Mouse (Mus musculus) lung, embryonic 14.5 days (tissue): ENCODE data around the gene Itpkb. TPM values are rescaled to one million over a fixed set of nuclear protein-coding genes. Genes with fewer than 3 reads are reported as not detected.
A peak's percentile ranks its signal among the peaks of the same experiment; 100 is the strongest.

ENCODE experiments used
- ATAC-seq: fragments of 200-750 bp; cut with Nextera tagmentation; 2 replicates; pipeline ENCODE4 v1.8.0; 2017; ENCODE audit warnings: mild to moderate bottlenecking, moderate TSS enrichment, moderate library complexity; ENCODE audit not compliant: insufficient read depth
- DNase-seq: peaks from one replicate; pipeline ENCODE4 v3.0.0-alpha.2; 2015
- H3K27ac ChIP-seq: fragments of 300-500 bp; sonication (generic); 2 replicates; pipeline ENCODE4 v1.5.1; 2014; ENCODE audit warnings: low read depth, mild to moderate bottlenecking, moderate library complexity
- H3K27me3 ChIP-seq: fragments of 300-500 bp; sonication (generic); 2 replicates; pipeline ENCODE4 v1.6.1; 2014; ENCODE audit warnings: low read length, control low read depth; ENCODE audit not compliant: insufficient read depth
- H3K36me3 ChIP-seq: fragments of 300-500 bp; sonication (generic); 2 replicates; pipeline ENCODE4 v1.6.1; 2014; ENCODE audit warnings: control low read depth; ENCODE audit not compliant: insufficient read depth
- H3K4me1 ChIP-seq: fragments of 300-500 bp; sonication (generic); 2 replicates; pipeline ENCODE4 v1.6.1; 2014; ENCODE audit warnings: antibody characterized with exemption, control low read depth; ENCODE audit not compliant: insufficient read depth
- H3K4me2 ChIP-seq: fragments of 300-500 bp; sonication (generic); 2 replicates; pipeline ENCODE4 v1.6.1; 2014; ENCODE audit warnings: mild to moderate bottlenecking
- H3K4me3 ChIP-seq: fragments of 300-500 bp; sonication (generic); 2 replicates; pipeline ENCODE4 v1.5.1; 2014; ENCODE audit warnings: low read depth, low read length
- H3K9ac ChIP-seq: fragments of 300-500 bp; sonication (generic); 2 replicates; pipeline ENCODE4 v1.6.1; 2014
- H3K9me3 ChIP-seq: fragments of 300-500 bp; sonication (generic); 2 replicates; pipeline ENCODE4 v1.6.1; 2016; ENCODE audit warnings: low read depth, low read length, control low read depth
- CTCF ChIP-seq: IDR thresholded peaks from 2 replicates; pipeline ENCODE4 v1.5.1; 2016; ENCODE audit warnings: antibody characterized with exemption, low read depth
- WGBS: fragments of 180-500 bp; shearing (Covaris S2); extraction: QIAGEN DNeasy Blood & Tissue Kit; methylation state at CpG from one replicate; pipeline ENCODE4 v1.1.7; 2014; 5-methylcytosine and 5-hydroxymethylcytosine counted together
- polyA plus RNA-seq: library from polyadenylated mRNA; unstranded; fragments of >200 nt; fragmentation: Nextera tagmentation; extraction: Ambion mirVana; gene quantifications from 2 replicates; pipeline ENCODE4 v1.2.1, GENCODE M21; 2014

Itpkb gene
- polyA plus RNA-seq, 1 experiment from 2014 or later = 9.0 TPM

DNA sequence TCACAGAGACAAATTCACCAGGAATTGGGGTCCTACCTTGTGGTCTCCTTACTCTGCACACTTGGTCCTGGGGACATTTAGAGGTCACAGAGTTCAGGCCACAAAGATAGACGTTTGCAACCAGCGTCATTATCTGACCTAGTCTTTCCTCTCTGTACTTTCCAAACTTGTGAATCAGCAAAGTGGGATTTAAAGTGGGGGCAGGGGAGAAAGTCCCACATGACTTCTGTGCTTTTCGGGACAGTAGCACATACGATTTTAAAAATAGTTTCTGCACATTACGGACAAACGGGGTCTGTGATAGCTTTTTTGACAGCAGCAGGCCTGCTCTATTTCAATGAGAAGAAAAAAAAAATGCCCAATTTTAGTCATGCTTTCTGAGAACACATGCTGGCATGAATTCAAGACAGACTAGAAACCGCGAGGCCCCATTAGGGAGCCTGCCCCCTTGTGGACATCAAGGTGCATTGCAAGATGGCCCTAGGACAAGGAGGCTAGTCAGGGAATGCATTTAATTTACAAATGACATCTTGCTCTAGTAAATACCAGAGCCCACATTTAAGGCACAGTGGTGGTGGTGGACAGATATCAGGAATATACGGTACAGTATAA, 97.9 kb downstream of the Itpkb start:
- Histone ChIP-seq H3K9ac (no peak overlapping the region), H3K27ac (no peak overlapping the region), H3K36me3 (no peaks in the 10 kb centered on the region; the same call in 1 of the 2 replicates), H3K4me3 (no peak overlapping the region), H3K4me2 (0 out of 2 replicates have a peak overlapping the region, but pooled peaks have one; percentile 16), H3K4me1 (peaks cover under 1% of the 10 kb centered on the region), H3K9me3 (no peaks in the 10 kb centered on the region), H3K27me3 (no peaks in the 10 kb centered on the region)
- peak; percentile 97 for TF ChIP-seq CTCF
- WGBS = 22% methylated on average over 9 of the region's 9 CpGs
- DNase-seq = peak; percentile 94
- peak; percentile 2; the same call in 1 of the 2 replicates for ATAC-seq

DNA sequence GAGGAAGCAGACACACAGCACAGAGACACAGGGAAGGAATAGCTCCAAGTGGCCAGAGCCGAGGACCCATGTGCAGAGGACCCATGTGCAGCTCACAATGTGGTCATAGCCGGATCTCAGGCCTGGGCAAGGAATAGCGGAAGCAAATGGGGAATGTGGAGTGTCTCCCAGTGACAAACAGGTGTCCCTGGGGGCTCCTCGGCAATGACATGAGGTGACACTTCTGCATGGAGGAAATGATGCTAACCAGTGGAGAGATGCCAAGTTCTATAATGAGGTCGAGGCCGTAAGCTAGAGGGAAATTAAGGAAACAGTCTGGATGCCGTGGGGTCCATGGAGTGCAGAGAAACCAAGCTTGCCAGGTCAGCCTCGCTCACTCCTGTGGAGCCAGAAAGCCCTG, 98.6 kb downstream of the Itpkb start:
- no peaks in the 10 kb centered on the region; the same call in 1 of the 2 replicates for H3K36me3 ChIP-seq
- TF ChIP-seq CTCF = no peak
- H3K4me1 ChIP-seq = peaks cover 2% of the 10 kb centered on the region
- DNase-seq (no peak), ATAC-seq (no peak)
- 67% methylated on average over 8 of the region's 8 CpGs for WGBS
- no peak overlapping the region for H3K4me3 ChIP-seq
- H3K27me3 ChIP-seq = no peaks in the 10 kb centered on the region
- no peak overlapping the region for H3K9ac ChIP-seq
- H3K9me3 ChIP-seq = no peaks in the 10 kb centered on the region
- no peak overlapping the region for H3K4me2 ChIP-seq
- H3K27ac ChIP-seq = no peak overlapping the region

DNA sequence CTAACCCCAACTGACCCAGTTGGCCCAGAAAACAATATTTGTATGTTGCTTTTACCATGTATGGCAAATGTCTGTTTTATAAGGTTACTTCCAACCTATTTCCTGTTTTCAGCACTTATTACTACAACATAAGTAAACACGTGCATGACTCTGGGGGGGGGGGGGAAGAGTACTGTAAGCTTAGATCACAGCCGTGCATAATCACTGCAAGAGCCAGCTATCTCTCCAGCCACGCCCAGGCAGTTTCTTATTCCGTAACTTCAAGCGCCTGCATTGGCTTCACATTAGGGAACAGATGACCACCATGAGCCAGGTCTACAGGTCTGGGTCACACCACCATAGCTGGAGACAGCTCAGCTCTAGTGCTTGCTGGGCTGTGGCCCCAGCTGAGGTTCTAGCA, 99.5 kb downstream of the Itpkb start:
- H3K4me3 ChIP-seq = no peak overlapping the region
- no peak overlapping the region for H3K4me2 ChIP-seq
- ATAC-seq = no peak
- H3K9ac ChIP-seq = no peak overlapping the region
- H3K27ac ChIP-seq = no peak overlapping the region
- no peaks in the 10 kb centered on the region for H3K27me3 ChIP-seq
- WGBS = 64% methylated on average over 5 of the region's 5 CpGs
- DNase-seq = no peak
- TF ChIP-seq CTCF = no peak
- no peaks in the 10 kb centered on the region for H3K9me3 ChIP-seq
- H3K4me1 ChIP-seq = peaks cover 2% of the 10 kb centered on the region
- H3K36me3 ChIP-seq = no peaks in the 10 kb centered on the region

DNA sequence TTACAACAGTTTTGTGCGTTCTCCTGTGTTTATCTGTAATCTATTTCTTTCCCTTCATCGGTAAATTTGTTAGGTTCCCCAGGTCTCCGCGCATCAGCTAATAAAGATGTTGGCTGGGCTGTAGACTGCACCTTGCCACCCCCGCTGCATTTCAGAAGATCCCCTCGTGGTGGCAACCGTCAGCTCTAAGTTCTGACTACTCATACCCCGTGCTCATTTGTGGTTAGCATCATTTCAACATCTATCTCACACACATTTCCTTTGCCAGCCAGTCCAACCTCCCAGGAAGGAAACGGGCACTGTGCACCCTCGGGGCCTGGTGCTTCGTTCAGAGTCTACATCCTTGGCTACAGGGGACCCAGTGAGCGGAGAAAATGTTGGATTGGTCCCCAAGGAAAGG, 101.5 kb downstream of the Itpkb start:
- Histone ChIP-seq H3K36me3 (no peaks in the 10 kb centered on the region), H3K9me3 (no peaks in the 10 kb centered on the region), H3K4me2 (no peak overlapping the region), H3K27ac (no peak overlapping the region), H3K9ac (no peak overlapping the region), H3K4me1 (peaks cover 2% of the 10 kb centered on the region), H3K4me3 (no peak overlapping the region), H3K27me3 (no peaks in the 10 kb centered on the region)
- TF ChIP-seq CTCF = peak; percentile 33
- ATAC-seq (no peak), DNase-seq (no peak)
- 63% methylated on average over 12 of the region's 12 CpGs for WGBS

DNA sequence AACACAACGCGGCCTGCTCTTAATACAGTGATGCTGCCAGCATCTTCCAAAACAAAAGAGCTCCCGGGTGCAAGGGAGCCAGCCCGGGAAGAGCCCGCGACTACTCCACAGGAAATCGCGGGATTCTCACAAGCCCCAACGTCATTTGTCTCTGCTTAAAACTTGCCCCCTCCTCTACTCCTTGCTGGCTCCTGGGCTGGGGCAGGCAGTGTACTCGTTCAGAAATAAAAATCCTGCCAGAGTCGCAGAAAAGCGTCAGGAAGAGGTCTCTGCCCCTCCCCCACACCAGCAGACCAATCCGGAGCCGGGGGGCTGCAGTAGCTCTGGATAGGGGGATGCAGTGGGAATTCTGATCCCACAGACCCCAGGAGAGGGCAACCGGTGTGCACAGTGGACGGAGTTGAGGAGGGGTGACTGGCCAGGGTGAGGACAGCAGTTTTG, 102.8 kb downstream of the Itpkb start:
- 4% methylated on average over 16 of the region's 16 CpGs for WGBS
- H3K27me3 ChIP-seq = no peaks in the 10 kb centered on the region
- peak; percentile 50 for DNase-seq

DNA sequence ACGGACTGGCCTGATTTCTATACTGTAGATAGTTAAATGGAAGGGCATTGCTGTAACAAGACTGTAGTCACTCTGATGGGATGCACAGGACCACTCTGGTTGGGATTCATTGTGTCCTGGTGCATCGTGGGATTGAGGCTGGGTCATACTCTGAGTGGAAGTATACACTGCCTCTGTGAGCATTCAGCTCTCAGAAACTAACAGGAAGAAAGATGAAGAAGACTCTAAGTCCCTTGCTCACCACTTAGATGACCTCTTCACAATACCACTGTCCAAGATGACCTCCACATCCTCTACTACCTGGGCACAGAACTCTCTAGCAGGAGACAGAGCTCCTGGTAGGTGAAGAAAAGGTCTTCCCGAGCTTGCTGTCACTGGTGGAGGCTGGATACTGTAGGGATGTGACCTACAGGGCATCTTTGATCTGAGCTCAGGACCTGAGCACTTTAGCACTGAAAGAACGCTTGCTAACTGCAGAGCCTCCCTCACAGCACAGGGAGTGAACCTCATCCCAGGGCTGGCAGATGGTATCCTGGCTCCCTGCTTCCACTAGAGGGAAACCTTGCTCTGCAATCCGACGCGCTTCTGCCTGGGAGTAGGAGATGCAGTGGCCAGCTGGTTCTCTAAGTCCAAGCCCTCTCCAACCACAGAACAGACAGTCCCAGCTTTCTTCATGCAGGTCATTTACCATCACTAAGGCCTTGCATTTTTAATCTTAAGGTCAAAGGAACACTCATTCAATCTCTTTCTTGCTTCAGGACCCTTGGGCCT, 103.7 kb downstream of the Itpkb start:
- Histone ChIP-seq H3K27me3 (no peaks in the 10 kb centered on the region), H3K27ac (no peak overlapping the region), H3K36me3 (no peaks in the 10 kb centered on the region), H3K4me2 (no peak overlapping the region), H3K4me3 (no peak overlapping the region), H3K9ac (no peak overlapping the region), H3K9me3 (no peaks in the 10 kb centered on the region), H3K4me1 (peaks cover 2% of the 10 kb centered on the region; the same call in 1 of the 2 replicates)
- peak; percentile 98 for TF ChIP-seq CTCF
- DNase-seq (peak; percentile 94), ATAC-seq (peak; percentile 89)
- 15% methylated on average over 7 of the region's 7 CpGs for WGBS

More for the DNA sequence above, 102.8 kb downstream of the Itpkb start:
- H3K36me3 ChIP-seq = no peaks in the 10 kb centered on the region
- peak overlapping the region; percentile 21; the same call in 1 of the 2 replicates for H3K9ac ChIP-seq
- ATAC-seq = peak; percentile 42; the same call in 1 of the 2 replicates
- peaks cover 2% of the 10 kb centered on the region for H3K4me1 ChIP-seq
- H3K4me2 ChIP-seq = peak overlapping the region; percentile 54
- H3K4me3 ChIP-seq = peak overlapping the region; percentile 21
- no peak overlapping the region for H3K27ac ChIP-seq
- TF ChIP-seq CTCF = no peak
- no peaks in the 10 kb centered on the region for H3K9me3 ChIP-seq

DNA sequence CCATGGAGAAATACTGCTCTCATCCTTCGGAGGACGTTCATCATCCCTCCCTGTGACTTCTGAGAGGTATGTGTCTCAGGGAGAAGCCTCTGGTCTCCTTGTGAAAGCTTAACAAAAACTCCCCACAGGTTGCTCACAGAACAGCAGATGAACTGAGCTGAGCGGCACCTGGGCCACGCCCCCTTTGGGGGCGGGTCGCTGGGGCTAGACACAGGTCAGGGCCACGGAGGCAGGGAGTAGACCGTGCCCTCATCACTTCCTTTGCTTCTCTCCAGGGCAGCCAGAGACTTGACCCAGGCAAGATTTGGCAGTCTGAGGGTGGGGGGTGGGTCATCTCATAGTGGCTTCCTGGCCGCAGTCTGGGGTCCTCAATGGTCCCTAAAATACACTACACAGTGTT, 104.6 kb downstream of the Itpkb start:
- no peaks in the 10 kb centered on the region for H3K27me3 ChIP-seq
- peaks cover 2% of the 10 kb centered on the region; the same call in 1 of the 2 replicates for H3K4me1 ChIP-seq
- no peak overlapping the region for H3K27ac ChIP-seq
- no peak overlapping the region for H3K4me3 ChIP-seq
- WGBS = 4% methylated on average over 9 of the region's 9 CpGs
- no peaks in the 10 kb centered on the region for H3K9me3 ChIP-seq
- H3K36me3 ChIP-seq = no peaks in the 10 kb centered on the region
- H3K4me2 ChIP-seq = peak overlapping the region; percentile 12; the same call in 1 of the 2 replicates
- no peak for TF ChIP-seq CTCF
- H3K9ac ChIP-seq = no peak overlapping the region
- ATAC-seq (no peak), DNase-seq (peak; percentile 51)
